Mouse (Mus musculus) liver, postnatal 0 days (tissue): ENCODE data around the gene Tsc2. TPM values are rescaled to one million over a fixed set of nuclear protein-coding genes. Genes with fewer than 3 reads are reported as not detected.

Experiments
- ATAC-seq: fragments of 200-750 bp; cut with Nextera tagmentation; 2 replicates; pipeline ENCODE4 v1.8.0; 2017; ENCODE audit warnings: mild to moderate bottlenecking, moderate library complexity
- DNase-seq: peaks from one replicate; pipeline ENCODE4 v3.0.0-alpha.2; 2016
- H3K27ac ChIP-seq: fragments of 300-500 bp; sonication (generic); 2 replicates; pipeline ENCODE4 v1.5.1; 2014; ENCODE audit warnings: antibody characterized with exemption, moderate library complexity, mild to moderate bottlenecking, low read depth
- H3K27me3 ChIP-seq: fragments of 300-500 bp; sonication (generic); 2 replicates; pipeline ENCODE4 v1.6.1; 2014; ENCODE audit warnings: low read length, control low read depth, mixed read lengths; ENCODE audit not compliant: insufficient read depth
- H3K36me3 ChIP-seq: fragments of 300-500 bp; sonication (generic); replicated peaks from 2 replicates; pipeline ENCODE4 v1.6.1; 2014; ENCODE audit warnings: mild to moderate bottlenecking, control low read depth, low read length, moderate library complexity, mixed read lengths; ENCODE audit not compliant: insufficient read depth
- H3K4me1 ChIP-seq: fragments of 300-500 bp; sonication (generic); 2 replicates; pipeline ENCODE4 v1.6.1; 2014; ENCODE audit warnings: antibody characterized with exemption, mild to moderate bottlenecking, control low read depth; ENCODE audit not compliant: insufficient read depth
- H3K4me2 ChIP-seq: fragments of 300-500 bp; sonication (generic); 2 replicates; pipeline ENCODE4 v1.6.1; 2014; ENCODE audit warnings: low read depth, mild to moderate bottlenecking, low read length, moderate library complexity, mixed read lengths
- H3K4me3 ChIP-seq: fragments of 300-500 bp; sonication (generic); 2 replicates; pipeline ENCODE4 v1.5.1; 2014; ENCODE audit warnings: low read depth, low read length
- H3K9ac ChIP-seq: fragments of 300-500 bp; sonication (generic); replicated peaks from 2 replicates; pipeline ENCODE4 v1.6.1; 2014; ENCODE audit warnings: mild to moderate bottlenecking, moderate library complexity
- H3K9me3 ChIP-seq: fragments of 300-500 bp; sonication (generic); 2 replicates; pipeline ENCODE4 v1.6.1; 2016; ENCODE audit warnings: mild to moderate bottlenecking, control low read depth, low read length, mixed read lengths
- CTCF ChIP-seq: sonication (generic); IDR thresholded peaks from 2 replicates; pipeline ENCODE4 v1.5.1; 2016; ENCODE audit warnings: antibody characterized with exemption, low read depth
- EP300 ChIP-seq: IDR thresholded peaks from 2 replicates; pipeline ENCODE4 v1.6.1; 2016; ENCODE audit warnings: antibody characterized with exemption, low read depth, mild to moderate bottlenecking
- WGBS: fragments of 180-500 bp; shearing (Covaris S2); extraction: QIAGEN DNeasy Blood & Tissue Kit; methylation state at CpG from one replicate; pipeline ENCODE4 v1.1.7; 2014; ENCODE audit not compliant: insufficient replicate concordance; 5-methylcytosine and 5-hydroxymethylcytosine counted together
- polyA plus RNA-seq: library from polyadenylated mRNA; unstranded; fragments of >200 nt; fragmentation: Nextera tagmentation; extraction: Ambion mirVana; gene quantifications from 2 replicates; pipeline ENCODE4 v1.2.1, GENCODE M21; 2015

Gene Tsc2
- 9.3 and 11.3 TPM in 2 replicates for polyA plus RNA-seq

GRCm38 (mm10) chr17:24632167-24632812, at the start of gene Tsc2, which contains the start of gene Nthl1:
Gene Tsc2, minus strand, starts transcription at chr17:24632630.
Gene Nthl1, plus strand, starts transcription at chr17:24632680.
- H3K36me3 ChIP-seq, result peaks cover 17% of the 10 kb centered on the region
- H3K4me1 ChIP-seq, result peaks cover 19% of the 10 kb centered on the region
- no peaks in the 10 kb centered on the region for H3K9me3 ChIP-seq
- H3K4me2 ChIP-seq, result peak within 1 kb of the TSS; percentile 89
- ATAC-seq (peak; percentile 82), DNase-seq (peak; percentile 88)
- peak within 1 kb of the TSS; percentile 73 for H3K27ac ChIP-seq
- TF ChIP-seq CTCF, result no peak
- no peak for TF ChIP-seq EP300
- H3K4me3 ChIP-seq, result peak within 1 kb of the TSS; percentile 62
- peak within 1 kb of the TSS; percentile 57 for H3K9ac ChIP-seq
- no peaks in the 10 kb centered on the region for H3K27me3 ChIP-seq
- WGBS, result 1% methylated on average over 51 of the region's 51 CpGs

- H3K27ac ChIP-seq, result no peak overlapping the region
- H3K4me3 ChIP-seq, result no peak overlapping the region
- no peak for DNase-seq
- TF ChIP-seq CTCF (no peak), EP300 (no peak)
- H3K27me3 ChIP-seq, result no peaks in the 10 kb centered on the region
- H3K9me3 ChIP-seq, result no peaks in the 10 kb centered on the region
- ATAC-seq, result no peak
- peaks cover 49% of the 10 kb centered on the region for H3K36me3 ChIP-seq
- H3K9ac ChIP-seq, result no peak overlapping the region
- H3K4me1 ChIP-seq, result peaks cover 9% of the 10 kb centered on the region
- no peak overlapping the region for H3K4me2 ChIP-seq
- WGBS, result 89% methylated on average over 24 of the region's 24 CpGs
These were observed 45.2 kb upstream of the Tsc2 start for GRCm38 (mm10) chr17:24677500-24678080.

GRCm38 (mm10) chr17:24676877-24677276, 44.4 kb upstream of the Tsc2 start:
- H3K9me3 ChIP-seq, result no peaks in the 10 kb centered on the region
- H3K4me2 ChIP-seq, result no peak overlapping the region
- no peak overlapping the region for H3K9ac ChIP-seq
- TF ChIP-seq EP300, result no peak
- TF ChIP-seq CTCF, result no peak
- no peak for ATAC-seq
- H3K27me3 ChIP-seq, result no peaks in the 10 kb centered on the region
- DNase-seq, result no peak
- peaks cover 16% of the 10 kb centered on the region for H3K4me1 ChIP-seq
- no peak overlapping the region for H3K4me3 ChIP-seq
- H3K36me3 ChIP-seq, result peaks cover 49% of the 10 kb centered on the region
- no peak overlapping the region for H3K27ac ChIP-seq
- WGBS, result 88% methylated on average over 5 of the region's 5 CpGs

- DNase-seq, result peak; percentile 84
- no peak overlapping the region for H3K4me3 ChIP-seq
These were observed 43.8 kb upstream of the Tsc2 start for GRCm38 (mm10) chr17:24676187-24676586.

GRCm38 (mm10) chr17:24674277-24674676, 41.8 kb upstream of the Tsc2 start:
- Histone ChIP-seq H3K27ac (no peak overlapping the region), H3K4me1 (peaks cover 34% of the 10 kb centered on the region), H3K4me3 (no peak overlapping the region), H3K9me3 (no peaks in the 10 kb centered on the region), H3K9ac (no peak overlapping the region), H3K27me3 (no peaks in the 10 kb centered on the region), H3K36me3 (peaks cover 28% of the 10 kb centered on the region), H3K4me2 (no peak overlapping the region)
- ATAC-seq (no peak), DNase-seq (no peak)
- TF ChIP-seq EP300, result no peak
- TF ChIP-seq CTCF, result no peak
- WGBS, result 55% methylated on average over 7 of the region's 7 CpGs

More at GRCm38 (mm10) chr17:24676187-24676586, 43.8 kb upstream of the Tsc2 start:
- Histone ChIP-seq H3K27me3 (no peaks in the 10 kb centered on the region), H3K27ac (no peak overlapping the region), H3K36me3 (peaks cover 45% of the 10 kb centered on the region), H3K4me2 (no peak overlapping the region), H3K4me1 (peaks cover 23% of the 10 kb centered on the region), H3K9me3 (no peaks in the 10 kb centered on the region), H3K9ac (no peak overlapping the region)
- peak; percentile 33 for ATAC-seq
- TF ChIP-seq CTCF (peak; percentile 87), EP300 (no peak)
- WGBS, result 68% methylated on average over 2 of the region's 2 CpGs

- Histone ChIP-seq H3K27me3 (no peaks in the 10 kb centered on the region), H3K27ac (peak overlapping the region; percentile 31; the same call in 1 of the 2 replicates), H3K4me2 (peak overlapping the region; percentile 98), H3K4me1 (peaks cover 40% of the 10 kb centered on the region), H3K36me3 (peaks cover 7% of the 10 kb centered on the region), H3K9me3 (no peaks in the 10 kb centered on the region), H3K9ac (no peak overlapping the region; the same call in 1 of the 2 replicates), H3K4me3 (no peak overlapping the region)
- ATAC-seq (peak; percentile 40), DNase-seq (peak; percentile 75)
- 10% methylated on average over 5 of the region's 5 CpGs for WGBS
- TF ChIP-seq EP300 (no peak), CTCF (no peak)
These were observed 39.7 kb upstream of the Tsc2 start for GRCm38 (mm10) chr17:24672141-24672540.
